Mouse (Mus musculus): ENCODE measurements around the gene Optn. TPM values are rescaled to one million over a fixed set of nuclear protein-coding genes. Genes with fewer than 3 reads are reported as not detected.
A peak's percentile ranks its signal among the peaks of the same experiment; 100 is the strongest.
"Not testable (repeated sequence)": the region's sequence is repeated elsewhere in the genome, so short reads cannot be mapped to it uniquely, and the experiment has no call there.

Optn gene
- 18.9 and 20.1 TPM in 2 replicates for polyA plus RNA-seq (2015; fragmentation: Nextera tagmentation; extraction: Ambion mirVana)

DNA sequence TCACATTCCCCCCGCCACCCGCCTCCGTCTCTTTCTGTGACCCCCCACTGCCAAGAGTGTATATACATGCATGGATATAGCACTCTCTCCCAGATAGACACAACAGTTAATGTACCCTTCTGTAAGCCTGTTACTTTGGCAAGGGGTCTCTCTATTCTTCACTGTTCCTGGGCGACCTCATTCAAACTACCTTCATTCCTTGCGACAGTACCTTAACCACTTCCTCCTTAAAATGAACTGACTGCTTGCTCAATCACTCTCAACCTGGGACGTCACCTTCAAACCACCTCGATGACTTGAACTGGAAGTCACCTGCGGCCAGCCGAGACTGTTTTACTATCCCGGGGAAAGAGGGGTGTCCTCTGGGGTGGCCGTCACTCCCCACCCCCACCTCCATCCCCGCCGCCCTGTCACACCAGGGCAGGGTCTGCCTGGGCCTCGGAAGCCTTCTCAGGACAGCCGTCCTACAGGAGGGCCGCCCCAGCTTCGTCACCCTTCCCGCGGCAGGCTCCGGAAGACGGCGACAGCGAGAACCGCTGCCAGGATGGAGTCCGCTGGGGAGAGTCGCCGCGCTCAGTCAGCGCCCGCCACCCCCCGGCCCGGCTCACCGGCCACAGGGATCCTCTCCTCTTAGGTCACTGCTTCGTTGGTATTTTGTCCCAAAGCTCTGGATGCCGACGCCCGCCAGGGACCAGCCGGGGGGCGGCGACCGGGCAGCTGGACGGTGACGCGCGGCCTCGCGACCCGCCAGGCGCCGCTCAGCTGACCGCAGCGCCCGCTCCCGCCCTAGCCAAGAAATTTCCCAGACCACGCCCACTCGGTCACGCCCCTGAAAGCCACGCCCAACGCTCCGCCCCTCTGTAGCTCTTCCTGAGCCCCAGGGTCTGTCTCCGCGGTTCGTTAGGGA is at the start of gene Optn:
Gene Optn, minus strand, starts transcription at position 753 of the 907 bp plus-strand sequence.
- peak within 1 kb of the TSS; percentile 56 for H3K9ac ChIP-seq (replicated peaks)
- peaks cover 4% of the 10 kb centered on the region; the same call in 1 of the 2 replicates for H3K27me3 ChIP-seq (replicated peaks)
- peak within 1 kb of the TSS; percentile 64 for H3K4me3 ChIP-seq (replicated peaks)
- no peaks in the 10 kb centered on the region for H3K9me3 ChIP-seq (replicated peaks)
- no peaks in the 10 kb centered on the region for H3K36me3 ChIP-seq
- H3K27ac ChIP-seq (replicated peaks), result peak within 1 kb of the TSS; percentile 48; the same call in 1 of the 2 replicates
- peaks cover 19% of the 10 kb centered on the region for H3K4me1 ChIP-seq
- ATAC-seq (ENCODE audit: low FRiP score), result peak; percentile 92
- peak within 1 kb of the TSS; percentile 84 for H3K4me2 ChIP-seq
- WGBS, result 2% methylated on average over 62 of the region's 63 CpGs

DNA sequence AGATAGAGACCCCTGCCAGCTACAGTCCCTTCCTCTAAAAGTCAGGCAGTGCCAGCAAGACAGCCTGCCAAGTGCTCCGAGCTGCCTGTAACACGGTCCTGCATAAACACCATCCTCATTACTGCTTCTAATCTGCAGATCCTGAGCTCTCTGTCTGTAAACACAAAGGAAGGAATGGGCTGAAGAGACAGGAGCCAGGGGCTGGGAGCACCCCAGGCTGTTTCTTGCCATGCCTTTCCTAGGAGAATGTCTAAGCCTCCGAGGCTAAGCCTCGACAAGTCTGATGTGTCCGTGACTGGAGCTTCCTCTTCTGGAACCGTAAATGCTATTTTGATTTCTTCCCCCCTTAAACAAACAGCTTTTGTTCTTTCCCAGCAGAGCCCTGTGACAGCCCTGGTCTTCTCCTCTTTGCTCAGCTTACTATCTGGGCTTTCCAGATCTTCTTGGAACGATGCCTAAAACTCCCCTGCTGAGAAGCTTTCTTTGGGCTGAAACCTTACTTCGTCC is 49.0 kb upstream of the Optn start:
- no peaks in the 10 kb centered on the region for H3K27me3 ChIP-seq (replicated peaks)
- no peak overlapping the region for H3K9ac ChIP-seq (replicated peaks)
- H3K4me3 ChIP-seq (replicated peaks), result no peak overlapping the region
- peaks cover 21% of the 10 kb centered on the region for H3K4me1 ChIP-seq
- H3K9me3 ChIP-seq (replicated peaks), result 0 out of 2 replicates have a peak, but pooled peaks cover 3% of the 10 kb centered on the region
- 23% methylated on average over 8 of the region's 8 CpGs for WGBS
- H3K4me2 ChIP-seq, result no peak overlapping the region
- H3K36me3 ChIP-seq, result no peaks in the 10 kb centered on the region
- ATAC-seq (ENCODE audit: low FRiP score), result peak; percentile 27; the same call in 1 of the 2 replicates
- peak overlapping the region; percentile 56 for H3K27ac ChIP-seq (replicated peaks)

DNA sequence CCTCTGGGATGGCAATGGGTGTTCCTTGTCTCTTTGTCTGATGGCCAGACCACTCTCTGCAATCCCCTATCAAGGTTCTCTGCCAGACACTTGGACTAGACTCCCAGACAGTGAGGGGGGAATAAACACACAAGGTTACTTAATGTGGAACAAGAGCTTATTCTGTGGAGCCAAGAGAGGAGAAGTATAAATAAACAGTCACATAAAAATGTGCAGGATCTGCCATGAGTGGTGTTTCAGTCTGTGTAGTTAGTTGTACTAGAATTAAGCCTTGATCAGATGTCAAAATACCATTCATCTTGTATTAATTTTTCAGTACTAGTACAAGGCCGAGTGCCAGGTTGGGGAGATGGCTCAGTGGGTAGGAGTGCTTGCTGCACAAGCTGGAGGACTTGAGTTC is 39.0 kb upstream of the Optn start:
- no peak for ATAC-seq (ENCODE audit: low FRiP score)
- Histone ChIP-seq H3K36me3 (no peaks in the 10 kb centered on the region), H3K9ac (replicated peaks) (no peak overlapping the region), H3K9me3 (replicated peaks) (0 out of 2 replicates have a peak, but pooled peaks cover 2% of the 10 kb centered on the region), H3K4me1 (peaks cover 10% of the 10 kb centered on the region), H3K4me3 (replicated peaks) (no peak overlapping the region), H3K27ac (replicated peaks) (no peak overlapping the region), H3K4me2 (no peak overlapping the region), H3K27me3 (replicated peaks) (no peaks in the 10 kb centered on the region)
- 78% methylated on average over 1 of the region's 1 CpGs for WGBS

DNA sequence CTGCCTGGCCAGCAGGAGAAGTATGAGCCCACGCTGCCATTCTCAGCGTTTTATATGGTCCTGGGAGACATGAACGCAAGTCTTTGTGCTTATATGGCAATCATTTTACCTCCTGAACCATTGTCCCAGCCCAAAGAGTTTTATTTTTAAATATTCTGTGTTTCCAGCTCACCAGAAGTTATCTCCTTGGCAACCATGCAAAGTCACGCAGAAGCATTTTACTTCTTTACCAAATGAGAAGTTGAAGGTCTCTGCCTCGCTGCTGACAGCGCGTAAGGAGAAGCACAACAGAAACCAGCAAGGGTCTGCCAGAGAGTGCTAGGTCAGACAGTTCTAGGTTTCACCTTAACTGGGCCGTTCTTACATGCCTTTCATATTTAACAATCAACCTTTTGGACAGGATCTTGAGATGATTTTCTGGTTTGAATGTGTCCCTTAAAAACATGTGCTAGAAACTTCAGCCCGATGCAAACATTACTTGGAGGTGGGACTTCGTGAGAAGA is 37.9 kb upstream of the Optn start:
- no peak overlapping the region for H3K9ac ChIP-seq (replicated peaks)
- H3K4me2 ChIP-seq, result no peak overlapping the region
- peaks cover 14% of the 10 kb centered on the region for H3K4me1 ChIP-seq
- no peak overlapping the region for H3K4me3 ChIP-seq (replicated peaks)
- H3K9me3 ChIP-seq (replicated peaks), result no peaks in the 10 kb centered on the region
- 85% methylated on average over 10 of the region's 10 CpGs for WGBS
- H3K27ac ChIP-seq (replicated peaks), result no peak overlapping the region
- no peaks in the 10 kb centered on the region for H3K27me3 ChIP-seq (replicated peaks)
- no peaks in the 10 kb centered on the region for H3K36me3 ChIP-seq
- no peak for ATAC-seq (ENCODE audit: low FRiP score)

DNA sequence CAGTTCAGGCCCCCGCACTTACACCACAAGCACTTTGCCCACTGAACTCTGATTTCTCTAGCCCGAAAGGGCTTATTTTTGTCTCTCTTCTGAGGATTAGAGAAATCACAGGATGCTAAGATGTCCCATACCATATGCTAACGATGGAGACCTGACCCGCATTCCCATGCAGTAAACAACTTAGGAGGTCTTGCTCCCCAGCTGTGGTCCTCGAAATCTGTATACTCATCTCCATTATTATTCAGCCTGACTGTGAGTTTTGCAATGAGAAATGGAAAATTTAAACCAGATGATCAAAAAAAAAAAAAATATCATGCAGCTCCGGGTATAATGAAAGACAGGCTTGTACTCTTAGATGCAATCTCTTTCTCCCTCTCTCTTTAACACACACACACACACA is 35.3 kb upstream of the Optn start:
- Histone ChIP-seq H3K9me3 (replicated peaks) (no peaks in the 10 kb centered on the region), H3K27ac (replicated peaks) (no peak overlapping the region), H3K36me3 (no peaks in the 10 kb centered on the region), H3K27me3 (replicated peaks) (no peaks in the 10 kb centered on the region), H3K4me2 (no peak overlapping the region), H3K4me1 (peaks cover 14% of the 10 kb centered on the region), H3K9ac (replicated peaks) (no peak overlapping the region), H3K4me3 (replicated peaks) (no peak overlapping the region)
- 76% methylated on average over 6 of the region's 6 CpGs for WGBS
- ATAC-seq (ENCODE audit: low FRiP score), result no peak

DNA sequence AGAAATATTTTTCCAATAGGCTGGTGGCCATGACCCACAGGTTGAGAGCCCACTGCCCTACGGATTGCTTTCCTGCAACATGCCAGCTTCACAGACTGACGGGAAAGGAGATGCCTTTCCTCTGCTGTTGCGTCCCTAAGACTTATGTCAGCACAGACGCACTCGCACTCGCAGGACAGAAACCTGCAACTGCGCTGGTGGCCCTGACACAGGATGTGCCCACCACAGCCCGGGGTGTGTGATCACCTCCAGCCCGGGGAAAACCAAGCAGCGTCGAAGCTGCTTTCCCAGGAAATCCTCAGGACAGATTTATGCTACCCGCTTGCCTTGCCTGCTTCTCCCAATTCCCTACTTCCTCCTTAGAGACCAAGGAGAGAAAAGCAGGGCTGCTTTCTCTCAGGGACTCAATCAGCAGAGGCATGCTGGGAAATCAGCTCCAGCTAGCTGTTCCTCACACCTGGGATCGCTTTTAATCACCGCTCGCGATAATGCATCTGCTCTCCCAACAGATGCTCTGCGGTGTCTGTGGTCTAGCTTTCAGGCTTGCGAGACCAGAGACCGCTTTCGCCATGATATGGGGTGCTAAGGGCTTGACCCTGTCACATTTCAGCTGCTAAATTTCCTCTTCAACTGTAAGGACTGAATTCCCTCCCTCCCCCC is 34.1 kb upstream of the Optn start:
- Histone ChIP-seq H3K9ac (replicated peaks) (peak overlapping the region; percentile 39; the same call in 1 of the 2 replicates), H3K27ac (replicated peaks) (peak overlapping the region; percentile 56)
- WGBS, result 20% methylated on average over 20 of the region's 20 CpGs

DNA sequence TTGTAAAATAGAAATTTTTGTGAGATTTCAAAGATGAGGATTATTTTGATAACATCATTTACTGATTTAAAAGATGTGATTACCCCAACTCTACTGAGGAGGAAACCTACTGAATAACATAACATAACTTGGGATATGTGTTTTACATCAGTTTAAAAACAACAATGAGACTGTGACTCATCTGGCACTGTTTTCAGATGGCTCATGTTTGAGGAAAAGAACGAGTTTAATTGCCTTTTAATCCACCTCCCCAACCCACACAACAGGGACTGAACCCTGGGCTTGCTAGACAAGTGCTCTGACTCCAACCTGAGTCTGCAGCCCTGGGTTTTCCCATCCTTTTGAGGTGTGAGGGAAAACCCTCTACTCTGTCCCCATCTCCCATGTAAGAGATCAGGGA is 31.5 kb upstream of the Optn start:
- 37% methylated on average over 1 of the region's 1 CpGs for WGBS
- Histone ChIP-seq H3K27me3 (replicated peaks) (no peaks in the 10 kb centered on the region), H3K4me1 (peaks cover 14% of the 10 kb centered on the region), H3K4me3 (replicated peaks) (no peak overlapping the region), H3K9me3 (replicated peaks) (no peaks in the 10 kb centered on the region), H3K9ac (replicated peaks) (no peak overlapping the region), H3K4me2 (no peak overlapping the region), H3K27ac (replicated peaks) (no peak overlapping the region), H3K36me3 (no peaks in the 10 kb centered on the region)
- ATAC-seq (ENCODE audit: low FRiP score), result no peak

More for the DNA sequence above, 34.1 kb upstream of the Optn start:
- Histone ChIP-seq H3K4me2 (peak overlapping the region; percentile 58), H3K4me3 (replicated peaks) (peak overlapping the region; percentile 24), H3K9me3 (replicated peaks) (no peaks in the 10 kb centered on the region), H3K4me1 (peaks cover 14% of the 10 kb centered on the region), H3K36me3 (no peaks in the 10 kb centered on the region), H3K27me3 (replicated peaks) (no peaks in the 10 kb centered on the region)
- ATAC-seq (ENCODE audit: low FRiP score), result peak; percentile 68

DNA sequence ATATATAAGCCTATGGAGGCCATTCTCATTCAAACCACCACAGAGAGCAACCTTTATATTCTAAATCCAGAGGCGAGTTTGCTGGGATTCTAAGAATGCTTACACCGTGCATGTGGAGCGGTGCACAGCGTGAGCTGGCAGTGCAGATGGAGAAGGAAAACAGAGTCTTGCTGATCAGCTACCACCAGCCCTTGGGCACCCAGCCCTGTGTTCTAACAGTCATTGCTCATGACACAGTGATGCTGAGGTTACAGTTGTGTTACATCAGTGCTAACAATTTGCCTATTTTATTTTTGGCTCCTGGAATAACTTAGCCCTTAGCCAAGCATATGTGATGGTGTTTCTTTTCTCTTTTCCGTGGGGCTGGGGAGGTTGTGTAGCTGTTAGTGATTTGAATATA is 31.0 kb upstream of the Optn start:
- Histone ChIP-seq H3K27me3 (replicated peaks) (no peaks in the 10 kb centered on the region), H3K27ac (replicated peaks) (no peak overlapping the region), H3K36me3 (no peaks in the 10 kb centered on the region), H3K9me3 (replicated peaks) (no peaks in the 10 kb centered on the region), H3K9ac (replicated peaks) (no peak overlapping the region), H3K4me2 (no peak overlapping the region), H3K4me1 (peaks cover 14% of the 10 kb centered on the region), H3K4me3 (replicated peaks) (no peak overlapping the region)
- 90% methylated on average over 5 of the region's 5 CpGs for WGBS
- no peak for ATAC-seq (ENCODE audit: low FRiP score)

DNA sequence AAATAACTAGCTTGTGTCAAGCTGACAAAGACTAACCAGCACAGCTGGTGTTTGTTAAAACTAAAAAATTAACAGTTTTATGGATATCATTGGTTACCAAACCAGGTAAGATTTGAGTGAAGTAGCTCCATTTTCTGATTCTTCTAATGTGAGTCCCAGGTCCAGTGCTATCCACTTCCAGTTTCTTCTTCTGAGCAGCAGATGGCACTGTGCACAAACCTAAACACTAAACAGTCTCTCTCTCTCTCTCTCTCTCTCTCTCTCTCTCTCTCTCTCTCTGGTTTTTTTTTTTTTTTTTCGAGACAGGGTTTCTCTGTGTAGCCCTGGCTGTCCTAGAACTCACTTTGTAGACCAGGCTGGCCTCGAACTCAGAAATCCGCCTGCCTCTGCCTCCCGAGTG is 26.5 kb upstream of the Optn start:
- ATAC-seq (ENCODE audit: low FRiP score), result peak; percentile 79; the same call in 1 of the 2 replicates
- 81% methylated on average over 4 of the region's 4 CpGs for WGBS
- H3K27ac ChIP-seq (replicated peaks), result not testable (repeated sequence)

DNA sequence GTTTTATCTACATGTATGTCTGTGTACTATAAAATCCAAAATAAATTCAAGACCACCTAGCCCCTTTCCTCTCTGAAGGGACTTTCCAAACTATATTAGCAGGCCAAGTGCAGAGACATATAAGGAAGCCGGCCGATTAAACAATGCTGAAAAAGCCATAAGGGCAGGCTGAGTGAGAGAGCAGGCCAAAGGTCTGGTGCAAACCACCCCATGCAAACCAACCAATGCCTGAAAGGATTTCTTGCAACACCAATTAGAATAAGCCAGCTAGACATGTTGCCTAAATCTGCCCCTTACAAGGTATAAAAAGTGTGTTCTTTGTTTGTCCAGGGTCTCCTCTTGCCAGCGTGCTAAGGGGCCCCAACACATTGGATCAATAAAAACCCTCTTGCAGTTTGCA is 23.8 kb upstream of the Optn start:
- no peak overlapping the region for H3K9ac ChIP-seq (replicated peaks)
- WGBS, result 84% methylated on average over 3 of the region's 3 CpGs

More for the DNA sequence above, 26.5 kb upstream of the Optn start:
- not testable (repeated sequence) for H3K4me1 ChIP-seq; H3K4me3 ChIP-seq (replicated peaks); H3K27me3 ChIP-seq (replicated peaks); H3K4me2 ChIP-seq; H3K9ac ChIP-seq (replicated peaks); H3K9me3 ChIP-seq (replicated peaks); H3K36me3 ChIP-seq

DNA sequence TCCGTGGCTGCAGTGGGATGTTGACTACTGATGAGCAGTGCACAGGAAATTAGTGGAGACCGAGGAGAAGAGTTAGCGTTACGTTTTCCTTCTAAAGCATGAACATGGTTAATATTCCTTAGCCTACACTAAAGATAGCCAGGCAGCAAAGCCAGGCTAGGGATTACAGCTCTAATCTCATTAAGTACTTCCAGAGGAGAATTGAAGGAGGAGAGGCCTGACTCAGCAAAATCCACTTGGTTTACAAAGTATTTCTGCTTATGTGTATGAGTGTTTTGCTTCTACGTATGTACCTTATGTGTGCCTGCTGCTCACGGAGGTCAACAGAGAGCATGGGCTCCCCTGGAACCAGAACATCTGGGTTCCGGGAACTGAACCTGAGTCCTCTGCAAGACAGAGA is 19.9 kb upstream of the Optn start:
- ATAC-seq (ENCODE audit: low FRiP score), result no peak
- Histone ChIP-seq H3K4me3 (replicated peaks) (no peak overlapping the region), H3K4me2 (no peak overlapping the region), H3K9ac (replicated peaks) (no peak overlapping the region), H3K36me3 (no peaks in the 10 kb centered on the region), H3K9me3 (replicated peaks) (no peaks in the 10 kb centered on the region), H3K4me1 (peaks cover 6% of the 10 kb centered on the region), H3K27ac (replicated peaks) (no peak overlapping the region), H3K27me3 (replicated peaks) (no peaks in the 10 kb centered on the region)
- WGBS, result 96% methylated on average over 7 of the region's 7 CpGs

More for the DNA sequence above, 23.8 kb upstream of the Optn start:
- Histone ChIP-seq H3K9me3 (replicated peaks) (no peaks in the 10 kb centered on the region), H3K4me2 (no peak overlapping the region), H3K27me3 (replicated peaks) (no peaks in the 10 kb centered on the region), H3K27ac (replicated peaks) (no peak overlapping the region), H3K36me3 (no peaks in the 10 kb centered on the region), H3K4me3 (replicated peaks) (no peak overlapping the region), H3K4me1 (no peaks in the 10 kb centered on the region)
- ATAC-seq (ENCODE audit: low FRiP score), result no peak

Measured in neural tube, embryonic 15.5 days (tissue).